In the genomic region with DNA sequence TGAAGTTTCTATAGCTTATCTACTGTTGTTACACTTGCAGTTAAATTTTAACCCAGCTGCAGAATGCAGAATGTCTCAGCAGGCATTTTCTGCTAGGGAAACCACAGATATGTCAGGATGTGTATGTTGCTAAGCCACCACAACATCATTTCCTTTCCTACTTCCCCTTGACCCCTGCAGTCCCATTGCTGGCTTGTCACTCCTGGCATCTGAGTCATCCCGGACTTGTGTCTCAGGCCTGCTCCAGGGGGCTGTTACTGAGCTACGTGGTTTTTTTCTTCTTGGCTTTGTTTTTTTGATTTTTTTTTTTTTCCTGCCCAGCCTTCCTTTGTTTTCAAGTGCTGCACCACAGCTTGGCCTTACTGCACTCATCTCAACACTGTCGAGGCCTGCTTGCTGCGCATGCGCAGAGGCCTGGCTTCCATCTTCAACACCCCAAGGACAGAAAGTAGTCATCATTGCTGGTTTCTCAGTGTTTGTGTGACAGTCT, we compare ENCODE assay signal across 9 mouse cellular contexts. TPM values are rescaled to one million over a fixed set of nuclear protein-coding genes. Genes with fewer than 3 reads are reported as not detected.
DNase-seq lines count a peak whose midpoint lies in the region; ATAC-seq lines count a peak whose summit lies in the region.
"Had no signal": no experiment of that assay in that cellular context is flagged by ENCODE, and none has a peak within 500 bp of the region (broad histone marks: within the 10 kb centered on the region; RNA-seq: fewer than 3 reads in every experiment).

No protein-coding gene starts in this region.

- no peaks in the 10 kb centered on the region for H3K9me3 ChIP-seq in heart, embryonic 16.5 days (replicated peaks; ENCODE audit: control insufficient read depth, low read length)
- H3K9me3 ChIP-seq in liver, embryonic 11.5 days (ENCODE audit: control insufficient read depth, low read length), result no peaks in the 10 kb centered on the region
- H3K9me3 ChIP-seq in neural tube, embryonic 15.5 days (replicated peaks), result no peaks in the 10 kb centered on the region
- H3K9me3 ChIP-seq: embryonic facial prominence, embryonic 12.5 days had no signal

- WGBS in heart, embryonic 16.5 days, result 26% methylated on average over 5 of the region's 5 CpGs
- WGBS in liver, embryonic 11.5 days, result 34% methylated on average over 5 of the region's 5 CpGs
- 58% methylated on average over 5 of the region's 5 CpGs for WGBS in neural tube, embryonic 15.5 days

- DNase-seq in CD8-positive naive resting alpha-beta T cell, adult 2 months (ENCODE audit: low read depth in 2 of 2, low spot score in 2 of 2), result peak; percentile 48 to 56
- DNase-seq in adrenal gland, postnatal 36 days, result peak; percentile 77 to 82
- peak; percentile 33 for DNase-seq in liver, embryonic 11.5 days (ENCODE audit: low spot score)
- DNase-seq in left cerebral cortex, adult 8-10 months (ENCODE audit: low spot score in 2 of 2), result no peak
- no peak for DNase-seq in MN1 (ENCODE audit: low spot score)
- DNase-seq in left cerebral cortex, adult 9 months (ENCODE audit: low spot score in 2 of 2), result no peak

- no peak overlapping the region for H3K4me3 ChIP-seq in heart, embryonic 16.5 days (ENCODE audit: low read length)
- H3K4me3 ChIP-seq in liver, embryonic 11.5 days (ENCODE audit: low read depth, low read length), result no peak overlapping the region
- no peak overlapping the region for H3K4me3 ChIP-seq in neural tube, embryonic 15.5 days (replicated peaks)
- H3K4me3 ChIP-seq: embryonic facial prominence, embryonic 12.5 days had no signal

- H3K27ac ChIP-seq in heart, embryonic 16.5 days (ENCODE audit: low read length), result peak overlapping the region; percentile 78
- H3K27ac ChIP-seq in liver, embryonic 11.5 days (ENCODE audit: low read depth, low read length), result peak overlapping the region; percentile 68; the same call in 1 of the 2 replicates
- peak overlapping the region; percentile 37; the same call in 1 of the 2 replicates for H3K27ac ChIP-seq in neural tube, embryonic 15.5 days (replicated peaks)
- H3K27ac ChIP-seq: embryonic facial prominence, embryonic 12.5 days had no signal

- ATAC-seq in heart, embryonic 16.5 days (replicated peaks; ENCODE audit: extremely low read depth, insufficient read depth, low FRiP score), result peak; percentile 85
- ATAC-seq in liver, embryonic 11.5 days (replicated peaks; ENCODE audit: low FRiP score), result peak; percentile 79
- no peak for ATAC-seq in neural tube, embryonic 15.5 days (ENCODE audit: low FRiP score)

- peaks cover 31% of the 10 kb centered on the region for H3K4me1 ChIP-seq in heart, embryonic 16.5 days (ENCODE audit: control insufficient read depth, insufficient read depth, low read length)
- peaks cover 7% of the 10 kb centered on the region; the same call in 1 of the 2 replicates for H3K4me1 ChIP-seq in liver, embryonic 11.5 days (replicated peaks; ENCODE audit: control insufficient read depth, insufficient read depth, low read length)
- no peaks in the 10 kb centered on the region; the same call in 1 of the 2 replicates for H3K4me1 ChIP-seq in neural tube, embryonic 15.5 days
- H3K4me1 ChIP-seq: embryonic facial prominence, embryonic 12.5 days had no signal

- H3K27me3 ChIP-seq in heart, embryonic 16.5 days (ENCODE audit: control insufficient read depth, insufficient read depth, low read length), result no peaks in the 10 kb centered on the region
- H3K27me3 ChIP-seq in liver, embryonic 11.5 days (replicated peaks; ENCODE audit: control insufficient read depth, insufficient read depth, low read length), result no peaks in the 10 kb centered on the region
- H3K27me3 ChIP-seq in neural tube, embryonic 15.5 days (replicated peaks), result no peaks in the 10 kb centered on the region
- H3K27me3 ChIP-seq: embryonic facial prominence, embryonic 12.5 days had no signal

- H3K36me3 ChIP-seq in heart, embryonic 16.5 days (ENCODE audit: control insufficient read depth, insufficient read depth), result no peaks in the 10 kb centered on the region
- H3K36me3 ChIP-seq in liver, embryonic 11.5 days (ENCODE audit: control insufficient read depth, insufficient read depth, low read length), result no peaks in the 10 kb centered on the region
- no peaks in the 10 kb centered on the region for H3K36me3 ChIP-seq in neural tube, embryonic 15.5 days
- H3K36me3 ChIP-seq: embryonic facial prominence, embryonic 12.5 days had no signal

- no peak overlapping the region for H3K4me2 ChIP-seq in heart, embryonic 16.5 days (ENCODE audit: low read depth, low read length)
- 0 out of 2 replicates have a peak overlapping the region, but pooled peaks have one; percentile 5 for H3K4me2 ChIP-seq in liver, embryonic 11.5 days
- no peak overlapping the region for H3K4me2 ChIP-seq in neural tube, embryonic 15.5 days
- H3K4me2 ChIP-seq: embryonic facial prominence, embryonic 12.5 days had no signal

- no peak overlapping the region for H3K9ac ChIP-seq in heart, embryonic 16.5 days (ENCODE audit: low read length)
- H3K9ac ChIP-seq in liver, embryonic 11.5 days (ENCODE audit: low read depth, low read length), result no peak overlapping the region
- H3K9ac ChIP-seq in neural tube, embryonic 15.5 days (replicated peaks), result no peak overlapping the region
- H3K9ac ChIP-seq: embryonic facial prominence, embryonic 12.5 days had no signal

RNA-seq across cellular contexts. Expression of a gene that starts 46.4 kb away (rescaled TPM):
- total RNA-seq in adrenal gland, postnatal 36 days (2021), result 10 to 100 TPM; 28.3 to 41.6 TPM
- 39.6 and 42.4 TPM in 2 replicates for polyA plus RNA-seq in heart, embryonic 16.5 days (2015; fragmentation: Nextera tagmentation; extraction: Ambion mirVana)
- polyA plus RNA-seq in liver, embryonic 11.5 days (2014; fragmentation: Nextera tagmentation; extraction: Ambion mirVana), result 17.1 and 17.9 TPM in 2 replicates
- 11.7 and 15.3 TPM in 2 replicates for polyA plus RNA-seq in neural tube, embryonic 15.5 days (2015; fragmentation: Nextera tagmentation; extraction: Ambion mirVana)
- total RNA-seq in left cerebral cortex, adult 8-10 months (2022), result 10 to 100 TPM in 2 of 4 experiments, 1 to 10 TPM in 2; 8.1 to 11.6 (median 10.3) TPM

Comparison
In these comparisons a context has a peak if more than half of its experiments do, and no peak if none do; other contexts are left out.
1. DNase-seq: peak in CD8-positive naive resting alpha-beta T cell, adult 2 months (2 of 2), adrenal gland, postnatal 36 days (2 of 2) and liver, embryonic 11.5 days (single experiment); none in left cerebral cortex, adult 8-10 months (0 of 2), MN1 (single experiment) and left cerebral cortex, adult 9 months (0 of 2).
2. Peak in every context shown above with its lines, with median percentiles within 50 percentile points of each other: H3K27ac ChIP-seq.